Mouse (Mus musculus): ENCODE results near the gene 0610009B22Rik. TPM values are rescaled to one million over a fixed set of nuclear protein-coding genes. Genes with fewer than 3 reads are reported as not detected.

0610009B22Rik gene
- polyA plus RNA-seq, 1 experiment, result 45.7 TPM

GRCm38 (mm10) chr11:51681324-51681975 lies 7.2 kb downstream of the 0610009B22Rik start:
- TF ChIP-seq POLR2A (IDR thresholded peaks at IDR 0.05; ENCODE audit: insufficient read depth, low read length) (no peak), EP300 (IDR thresholded peaks at IDR 0.05; ENCODE audit: insufficient read depth, low read depth, low read length) (no peak), CTCF (IDR thresholded peaks at IDR 0.05; ENCODE audit: low read depth, low read length) (peak; percentile 87)
- Histone ChIP-seq H3K27ac (ENCODE audit: insufficient read depth, low read length) (no peak overlapping the region), H3K4me3 (ENCODE audit: low read depth, low read length) (no peak overlapping the region)

GRCm38 (mm10) chr11:51679466-51679865 lies 9.2 kb downstream of the 0610009B22Rik start:
- Histone ChIP-seq H3K4me1 (ENCODE audit: control insufficient read depth, insufficient read depth, low read length) (no peaks in the 10 kb centered on the region), H3K9ac (ENCODE audit: low read depth, poor library complexity, severe bottlenecking) (no peak overlapping the region), H3K9me3 (replicated peaks; ENCODE audit: control insufficient read depth, insufficient read depth, low read length, poor library complexity, severe bottlenecking) (no peaks in the 10 kb centered on the region), H3K27me3 (ENCODE audit: control insufficient read depth, insufficient read depth, low read length, poor library complexity, severe bottlenecking) (no peaks in the 10 kb centered on the region), H3K4me3 (ENCODE audit: low read depth, low read length) (no peak overlapping the region), H3K36me3 (ENCODE audit: control insufficient read depth, insufficient read depth, low read length, poor library complexity, severe bottlenecking) (no peaks in the 10 kb centered on the region), H3K27ac (ENCODE audit: insufficient read depth, low read length) (no peak overlapping the region)
- TF ChIP-seq CTCF (IDR thresholded peaks at IDR 0.05; ENCODE audit: low read depth, low read length), result no peak

More at GRCm38 (mm10) chr11:51681324-51681975, 7.2 kb downstream of the 0610009B22Rik start:
- Histone ChIP-seq H3K4me1 (ENCODE audit: control insufficient read depth, insufficient read depth, low read length) (no peaks in the 10 kb centered on the region), H3K9me3 (replicated peaks; ENCODE audit: control insufficient read depth, insufficient read depth, low read length, poor library complexity, severe bottlenecking) (no peaks in the 10 kb centered on the region), H3K27me3 (ENCODE audit: control insufficient read depth, insufficient read depth, low read length, poor library complexity, severe bottlenecking) (no peaks in the 10 kb centered on the region), H3K36me3 (ENCODE audit: control insufficient read depth, insufficient read depth, low read length, poor library complexity, severe bottlenecking) (peaks cover 8% of the 10 kb centered on the region), H3K9ac (ENCODE audit: low read depth, poor library complexity, severe bottlenecking) (no peak overlapping the region)

- Histone ChIP-seq H3K4me1 (ENCODE audit: control insufficient read depth, insufficient read depth, low read length) (no peaks in the 10 kb centered on the region), H3K27ac (ENCODE audit: insufficient read depth, low read length) (no peak overlapping the region), H3K4me3 (ENCODE audit: low read depth, low read length) (no peak overlapping the region), H3K9ac (ENCODE audit: low read depth, poor library complexity, severe bottlenecking) (no peak overlapping the region), H3K27me3 (ENCODE audit: control insufficient read depth, insufficient read depth, low read length, poor library complexity, severe bottlenecking) (no peaks in the 10 kb centered on the region), H3K9me3 (replicated peaks; ENCODE audit: control insufficient read depth, insufficient read depth, low read length, poor library complexity, severe bottlenecking) (no peaks in the 10 kb centered on the region), H3K36me3 (ENCODE audit: control insufficient read depth, insufficient read depth, low read length, poor library complexity, severe bottlenecking) (no peaks in the 10 kb centered on the region)
- TF ChIP-seq POLR2A (IDR thresholded peaks at IDR 0.05; ENCODE audit: insufficient read depth, low read length), result no peak
- no peak for TF ChIP-seq CTCF (IDR thresholded peaks at IDR 0.05; ENCODE audit: low read depth, low read length)
- no peak for TF ChIP-seq EP300 (IDR thresholded peaks at IDR 0.05; ENCODE audit: insufficient read depth, low read depth, low read length)
These were observed 10.8 kb downstream of the 0610009B22Rik start for GRCm38 (mm10) chr11:51677737-51678418.

- TF ChIP-seq CTCF (IDR thresholded peaks at IDR 0.05; ENCODE audit: low read depth, low read length), result no peak
- TF ChIP-seq POLR2A (IDR thresholded peaks at IDR 0.05; ENCODE audit: insufficient read depth, low read length), result no peak
- TF ChIP-seq EP300 (IDR thresholded peaks at IDR 0.05; ENCODE audit: insufficient read depth, low read depth, low read length), result no peak
- Histone ChIP-seq H3K9ac (ENCODE audit: low read depth, poor library complexity, severe bottlenecking) (no peak overlapping the region), H3K4me1 (ENCODE audit: control insufficient read depth, insufficient read depth, low read length) (no peaks in the 10 kb centered on the region), H3K9me3 (replicated peaks; ENCODE audit: control insufficient read depth, insufficient read depth, low read length, poor library complexity, severe bottlenecking) (no peaks in the 10 kb centered on the region), H3K36me3 (ENCODE audit: control insufficient read depth, insufficient read depth, low read length, poor library complexity, severe bottlenecking) (no peaks in the 10 kb centered on the region), H3K27me3 (ENCODE audit: control insufficient read depth, insufficient read depth, low read length, poor library complexity, severe bottlenecking) (no peaks in the 10 kb centered on the region), H3K27ac (ENCODE audit: insufficient read depth, low read length) (no peak overlapping the region), H3K4me3 (ENCODE audit: low read depth, low read length) (no peak overlapping the region)
These were observed 13.3 kb downstream of the 0610009B22Rik start for GRCm38 (mm10) chr11:51675386-51675785.

- Histone ChIP-seq H3K4me1 (ENCODE audit: control insufficient read depth, insufficient read depth, low read length) (no peaks in the 10 kb centered on the region), H3K4me3 (ENCODE audit: low read depth, low read length) (no peak overlapping the region), H3K27ac (ENCODE audit: insufficient read depth, low read length) (peak overlapping the region; percentile 80), H3K9me3 (replicated peaks; ENCODE audit: control insufficient read depth, insufficient read depth, low read length, poor library complexity, severe bottlenecking) (peaks cover 2% of the 10 kb centered on the region; the same call in 1 of the 2 replicates), H3K27me3 (ENCODE audit: control insufficient read depth, insufficient read depth, low read length, poor library complexity, severe bottlenecking) (no peaks in the 10 kb centered on the region), H3K36me3 (ENCODE audit: control insufficient read depth, insufficient read depth, low read length, poor library complexity, severe bottlenecking) (no peaks in the 10 kb centered on the region), H3K9ac (ENCODE audit: low read depth, poor library complexity, severe bottlenecking) (peak overlapping the region; percentile 64)
- TF ChIP-seq POLR2A (IDR thresholded peaks at IDR 0.05; ENCODE audit: insufficient read depth, low read length) (no peak), EP300 (IDR thresholded peaks at IDR 0.05; ENCODE audit: insufficient read depth, low read depth, low read length) (no peak), CTCF (IDR thresholded peaks at IDR 0.05; ENCODE audit: low read depth, low read length) (no peak)
These were observed 15.4 kb downstream of the 0610009B22Rik start for GRCm38 (mm10) chr11:51673291-51673690.

GRCm38 (mm10) chr11:51671376-51671775 lies 17.3 kb downstream of the 0610009B22Rik start:
- no peak for TF ChIP-seq POLR2A (IDR thresholded peaks at IDR 0.05; ENCODE audit: insufficient read depth, low read length)
- TF ChIP-seq CTCF (IDR thresholded peaks at IDR 0.05; ENCODE audit: low read depth, low read length), result no peak
- TF ChIP-seq EP300 (IDR thresholded peaks at IDR 0.05; ENCODE audit: insufficient read depth, low read depth, low read length), result no peak
- Histone ChIP-seq H3K4me3 (ENCODE audit: low read depth, low read length) (no peak overlapping the region), H3K27me3 (ENCODE audit: control insufficient read depth, insufficient read depth, low read length, poor library complexity, severe bottlenecking) (no peaks in the 10 kb centered on the region), H3K27ac (ENCODE audit: insufficient read depth, low read length) (no peak overlapping the region), H3K9ac (ENCODE audit: low read depth, poor library complexity, severe bottlenecking) (no peak overlapping the region), H3K9me3 (replicated peaks; ENCODE audit: control insufficient read depth, insufficient read depth, low read length, poor library complexity, severe bottlenecking) (peaks cover 2% of the 10 kb centered on the region; the same call in 1 of the 2 replicates), H3K4me1 (ENCODE audit: control insufficient read depth, insufficient read depth, low read length) (no peaks in the 10 kb centered on the region), H3K36me3 (ENCODE audit: control insufficient read depth, insufficient read depth, low read length, poor library complexity, severe bottlenecking) (no peaks in the 10 kb centered on the region)

Data from ES-Bruce4 (cell line).